Mouse (Mus musculus): ENCODE measurements around the gene Pias1. TPM values are rescaled to one million over a fixed set of nuclear protein-coding genes. Genes with fewer than 3 reads are reported as not detected.
A peak's percentile ranks its signal among the peaks of the same experiment; 100 is the strongest.
"Not testable (repeated sequence)": the region's sequence is repeated elsewhere in the genome, so short reads cannot be mapped to it uniquely, and the experiment has no call there.

Pias1 gene
- polyA plus RNA-seq, 1 experiment from 2014 or later, result 46.4 TPM

GRCm38 (mm10) chr9:62876966-62877616, 110.6 kb downstream of the Pias1 start:
- Histone ChIP-seq H3K27me3 (replicated peaks) (no peaks in the 10 kb centered on the region), H3K27ac (no peak overlapping the region), H3K4me3 (replicated peaks) (no peak overlapping the region), H3K4me2 (replicated peaks) (no peak overlapping the region), H3K9ac (no peak overlapping the region), H3K4me1 (replicated peaks) (no peaks in the 10 kb centered on the region), H3K36me3 (0 out of 2 replicates have a peak, but pooled peaks cover 9% of the 10 kb centered on the region), H3K9me3 (no peaks in the 10 kb centered on the region)
- WGBS, result 83% methylated on average over 7 of the region's 7 CpGs
- no peak for ATAC-seq

DNA sequence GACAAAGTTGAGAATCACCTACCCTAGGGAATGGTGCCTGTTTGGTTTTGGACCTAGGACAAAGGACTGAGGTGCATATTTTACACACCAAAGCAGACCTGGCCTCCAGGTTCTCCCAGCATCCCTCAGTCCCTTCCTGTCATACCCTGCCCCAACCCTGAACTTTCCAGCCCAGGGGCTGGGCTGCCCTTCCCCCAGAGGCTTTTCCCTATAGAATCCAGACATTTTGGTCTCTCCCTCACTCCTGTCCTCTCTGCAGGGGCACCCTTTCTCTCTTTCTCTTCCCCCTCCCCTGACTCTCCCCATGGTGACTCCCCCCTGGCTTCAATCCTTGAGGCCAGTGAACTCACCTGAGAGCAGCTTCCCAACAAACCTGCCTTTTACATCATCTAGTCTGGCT, 117.0 kb downstream of the Pias1 start:
- no peak overlapping the region for H3K9ac ChIP-seq
- no peak overlapping the region for H3K27ac ChIP-seq
- H3K4me2 ChIP-seq (replicated peaks), result no peak overlapping the region
- H3K4me3 ChIP-seq (replicated peaks), result no peak overlapping the region
- no peak for ATAC-seq
- H3K36me3 ChIP-seq, result no peaks in the 10 kb centered on the region
- H3K4me1 ChIP-seq (replicated peaks), result no peaks in the 10 kb centered on the region
- no peaks in the 10 kb centered on the region for H3K27me3 ChIP-seq (replicated peaks)
- no peaks in the 10 kb centered on the region for H3K9me3 ChIP-seq

- ATAC-seq, result not testable (repeated sequence)
Observed at GRCm38 (mm10) chr9:62869236-62869635, 118.5 kb downstream of the Pias1 start.

DNA sequence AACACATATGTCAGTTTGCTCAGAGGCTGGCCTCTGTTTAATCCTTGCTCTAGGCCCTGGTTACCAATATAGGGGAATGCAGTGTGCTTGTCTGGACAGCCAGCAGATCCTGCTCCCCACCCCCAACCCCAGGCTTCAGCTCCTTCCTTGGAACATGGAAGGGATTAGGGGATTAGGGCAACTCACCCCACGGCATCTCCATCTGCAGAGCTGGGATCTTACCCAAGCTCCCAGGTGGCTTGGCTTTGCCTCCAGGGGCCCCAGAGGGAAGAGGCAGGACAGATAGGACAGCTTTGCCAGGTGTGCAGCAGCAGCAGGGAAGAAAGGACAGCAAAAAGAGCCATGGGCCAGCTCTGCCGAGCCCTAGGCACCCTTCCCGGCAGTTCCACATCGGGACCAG, 126.9 kb downstream of the Pias1 start:
- H3K27ac ChIP-seq, result no peak overlapping the region
- 79% methylated on average over 4 of the region's 4 CpGs for WGBS
- H3K27me3 ChIP-seq (replicated peaks), result no peaks in the 10 kb centered on the region
- H3K9me3 ChIP-seq, result no peaks in the 10 kb centered on the region
- no peak overlapping the region for H3K4me2 ChIP-seq (replicated peaks)
- H3K9ac ChIP-seq, result no peak overlapping the region
- no peak for ATAC-seq
- H3K4me3 ChIP-seq (replicated peaks), result no peak overlapping the region
- H3K4me1 ChIP-seq (replicated peaks), result peaks cover 21% of the 10 kb centered on the region
- no peaks in the 10 kb centered on the region for H3K36me3 ChIP-seq

More at GRCm38 (mm10) chr9:62869236-62869635, 118.5 kb downstream of the Pias1 start:
- not testable (repeated sequence) for H3K27ac ChIP-seq; H3K27me3 ChIP-seq (replicated peaks); H3K4me2 ChIP-seq (replicated peaks); H3K9me3 ChIP-seq; H3K4me1 ChIP-seq (replicated peaks); H3K36me3 ChIP-seq; H3K4me3 ChIP-seq (replicated peaks); H3K9ac ChIP-seq
- WGBS, result 92% methylated on average over 3 of the region's 4 CpGs

GRCm38 (mm10) chr9:62860102-62860501, 127.6 kb downstream of the Pias1 start:
- H3K27me3 ChIP-seq (replicated peaks); H3K9me3 ChIP-seq; ATAC-seq; H3K27ac ChIP-seq; H3K36me3 ChIP-seq: not testable (repeated sequence)
- Histone ChIP-seq H3K4me3 (replicated peaks) (peak overlapping the region; percentile 38), H3K9ac (peak overlapping the region; percentile 21; the same call in 1 of the 2 replicates), H3K4me1 (replicated peaks) (peaks cover 21% of the 10 kb centered on the region), H3K4me2 (replicated peaks) (peak overlapping the region; percentile 61)
- WGBS, result 36% methylated on average over 7 of the region's 7 CpGs

DNA sequence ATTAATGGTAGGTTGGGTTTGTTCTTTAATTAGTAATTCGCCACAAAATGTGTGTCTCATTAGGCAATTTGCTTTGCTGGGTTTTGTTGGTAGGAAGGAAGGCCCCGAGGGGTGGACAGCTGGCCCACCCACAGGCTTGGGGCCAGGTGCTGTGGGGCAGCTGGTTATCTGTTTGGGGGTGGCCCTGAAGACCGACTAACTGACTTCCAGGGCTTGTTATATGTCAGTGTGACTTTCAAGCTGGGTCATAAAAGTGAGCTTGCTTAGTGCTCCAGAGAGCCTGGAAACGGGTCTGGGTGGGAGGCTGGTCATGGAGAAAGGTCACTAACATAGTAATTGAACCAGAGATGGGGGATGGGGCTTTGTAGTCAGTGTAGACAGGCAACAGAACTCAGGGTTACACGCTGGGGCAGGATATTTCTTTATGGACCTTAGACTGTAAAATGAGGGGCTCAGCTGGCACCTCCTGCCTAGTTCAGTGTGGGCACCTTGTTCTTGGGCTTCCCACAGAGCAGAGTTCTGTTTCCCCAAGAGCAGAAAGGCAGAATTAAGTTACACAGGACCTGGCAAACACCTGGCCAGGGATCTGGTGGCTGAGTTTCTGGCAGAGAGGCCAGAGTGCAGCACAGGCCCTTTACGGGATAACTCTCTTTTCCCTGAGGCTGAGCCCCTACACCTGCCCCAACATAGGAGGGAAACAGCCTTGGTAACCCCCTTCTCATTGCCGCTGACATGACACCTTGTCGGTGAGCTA, 129.3 kb downstream of the Pias1 start:
- Histone ChIP-seq H3K27ac (peak overlapping the region; percentile 96), H3K27me3 (replicated peaks) (no peaks in the 10 kb centered on the region), H3K4me3 (replicated peaks) (peak overlapping the region; percentile 38), H3K9ac (peak overlapping the region; percentile 44), H3K9me3 (no peaks in the 10 kb centered on the region), H3K4me1 (replicated peaks) (peaks cover 30% of the 10 kb centered on the region), H3K4me2 (replicated peaks) (peak overlapping the region; percentile 61), H3K36me3 (no peaks in the 10 kb centered on the region)
- ATAC-seq, result peak; percentile 34
- 31% methylated on average over 8 of the region's 8 CpGs for WGBS

- H3K4me3 ChIP-seq (replicated peaks), result peak within 1 kb of the TSS; percentile 38
- no peaks in the 10 kb centered on the region for H3K27me3 ChIP-seq (replicated peaks)
- peak; percentile 89 for ATAC-seq
- peak within 1 kb of the TSS; percentile 61 for H3K4me2 ChIP-seq (replicated peaks)
- no peaks in the 10 kb centered on the region for H3K9me3 ChIP-seq
- peak within 1 kb of the TSS; percentile 96 for H3K27ac ChIP-seq
- H3K9ac ChIP-seq, result peak within 1 kb of the TSS; percentile 44
- no peaks in the 10 kb centered on the region for H3K36me3 ChIP-seq
- peaks cover 30% of the 10 kb centered on the region for H3K4me1 ChIP-seq (replicated peaks)
- WGBS, result 17% methylated on average over 20 of the region's 20 CpGs
Observed at GRCm38 (mm10) chr9:62857719-62858261, 129.9 kb downstream of the Pias1 start, which contains the start of gene Calml4. TSS of gene Calml4 (plus strand) at chr9:62858080.

DNA sequence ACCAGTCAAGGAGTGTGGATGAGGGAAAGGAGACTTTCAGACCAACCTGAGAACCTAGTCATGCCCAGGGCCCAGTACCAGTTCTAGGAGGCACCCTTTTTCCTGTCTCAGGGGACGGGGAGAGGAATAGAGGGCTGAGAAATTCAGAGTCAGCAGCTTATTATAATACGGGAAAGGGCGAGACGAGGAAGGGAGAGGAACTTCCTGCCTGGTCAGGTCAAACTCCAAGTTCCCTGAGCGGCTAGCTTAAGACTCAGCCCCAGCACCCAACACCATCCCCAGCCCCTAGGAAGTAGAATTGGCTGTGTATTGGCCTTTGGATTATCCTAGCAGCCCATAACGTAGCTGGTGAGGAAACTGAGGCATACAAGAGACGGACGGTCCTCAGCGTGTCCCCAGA, 130.5 kb downstream of the Pias1 start:
- Histone ChIP-seq H3K4me2 (replicated peaks) (peak overlapping the region; percentile 61), H3K9me3 (no peaks in the 10 kb centered on the region), H3K36me3 (no peaks in the 10 kb centered on the region), H3K27me3 (replicated peaks) (no peaks in the 10 kb centered on the region), H3K9ac (peak overlapping the region; percentile 44), H3K4me1 (replicated peaks) (peaks cover 30% of the 10 kb centered on the region), H3K4me3 (replicated peaks) (peak overlapping the region; percentile 38), H3K27ac (peak overlapping the region; percentile 96)
- 44% methylated on average over 9 of the region's 9 CpGs for WGBS
- peak; percentile 84 for ATAC-seq

- 31% methylated on average over 4 of the region's 4 CpGs for WGBS
- Histone ChIP-seq H3K9me3 (no peaks in the 10 kb centered on the region), H3K27me3 (replicated peaks) (no peaks in the 10 kb centered on the region), H3K9ac (no peak overlapping the region), H3K36me3 (peaks cover 6% of the 10 kb centered on the region), H3K27ac (peak overlapping the region; percentile 17; the same call in 1 of the 2 replicates), H3K4me3 (replicated peaks) (no peak overlapping the region), H3K4me2 (replicated peaks) (no peak overlapping the region), H3K4me1 (replicated peaks) (peaks cover 26% of the 10 kb centered on the region)
- ATAC-seq, result no peak
Observed at GRCm38 (mm10) chr9:62854483-62854882, 133.2 kb downstream of the Pias1 start.

- WGBS, result 94% methylated on average over 2 of the region's 2 CpGs
Observed at GRCm38 (mm10) chr9:62851571-62851970, 136.2 kb downstream of the Pias1 start.

GRCm38 (mm10) chr9:62848641-62849040, 139.1 kb downstream of the Pias1 start:
- WGBS, result 95% methylated on average over 3 of the region's 3 CpGs
- Histone ChIP-seq H3K9ac (no peak overlapping the region), H3K9me3 (no peaks in the 10 kb centered on the region), H3K27ac (no peak overlapping the region), H3K36me3 (peaks cover 6% of the 10 kb centered on the region), H3K4me3 (replicated peaks) (no peak overlapping the region), H3K4me2 (replicated peaks) (no peak overlapping the region), H3K27me3 (replicated peaks) (no peaks in the 10 kb centered on the region), H3K4me1 (replicated peaks) (peaks cover 9% of the 10 kb centered on the region; the same call in 1 of the 2 replicates)
- ATAC-seq, result no peak

More at GRCm38 (mm10) chr9:62851571-62851970, 136.2 kb downstream of the Pias1 start:
- no peak overlapping the region for H3K27ac ChIP-seq
- peaks cover 6% of the 10 kb centered on the region for H3K36me3 ChIP-seq
- no peak overlapping the region for H3K9ac ChIP-seq
- H3K4me3 ChIP-seq (replicated peaks), result no peak overlapping the region
- no peak for ATAC-seq
- no peaks in the 10 kb centered on the region for H3K9me3 ChIP-seq
- H3K4me1 ChIP-seq (replicated peaks), result peaks cover 14% of the 10 kb centered on the region
- no peaks in the 10 kb centered on the region for H3K27me3 ChIP-seq (replicated peaks)
- no peak overlapping the region for H3K4me2 ChIP-seq (replicated peaks)

DNA sequence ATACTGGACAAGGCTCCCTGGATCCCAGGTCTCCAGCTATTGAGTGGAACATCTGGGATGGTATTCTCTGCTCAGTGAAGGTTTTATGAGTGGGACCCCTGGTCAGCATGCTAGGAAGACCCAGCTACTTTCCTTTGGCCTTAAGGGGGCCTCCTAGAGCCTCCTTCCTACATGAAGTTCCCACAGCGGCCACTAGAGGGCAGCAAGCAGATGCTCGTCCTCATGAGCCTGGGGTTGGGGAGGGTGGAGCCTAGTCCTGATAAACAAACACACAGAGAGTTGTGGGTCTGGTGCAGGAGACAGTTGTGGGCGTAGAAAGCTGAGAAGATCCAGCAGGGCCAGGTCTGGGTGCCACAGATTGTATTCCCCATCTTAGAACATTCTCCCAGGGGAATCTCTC, 140.0 kb downstream of the Pias1 start:
- peak; percentile 57 for ATAC-seq

More for the DNA sequence above, 140.0 kb downstream of the Pias1 start:
- Histone ChIP-seq H3K9ac (no peak overlapping the region), H3K4me2 (replicated peaks) (no peak overlapping the region), H3K27me3 (replicated peaks) (no peaks in the 10 kb centered on the region), H3K4me3 (replicated peaks) (no peak overlapping the region), H3K4me1 (replicated peaks) (peaks cover 11% of the 10 kb centered on the region; the same call in 1 of the 2 replicates), H3K27ac (no peak overlapping the region), H3K36me3 (peaks cover 6% of the 10 kb centered on the region), H3K9me3 (no peaks in the 10 kb centered on the region)
- 0% methylated on average over 3 of the region's 3 CpGs for WGBS
